Mouse (Mus musculus): ENCODE results near the gene Pidd1. TPM values are rescaled to one million over a fixed set of nuclear protein-coding genes. Genes with fewer than 3 reads are reported as not detected.

The Pidd1 gene
- polyA plus RNA-seq, 1 experiment: 1.9 TPM

- H3ac ChIP-seq (ENCODE audit: control insufficient read depth, insufficient read length): no peak overlapping the region
- no peaks in the 10 kb centered on the region for H3K79me2 ChIP-seq (ENCODE audit: control insufficient read depth, insufficient read depth)
- H3K36me3 ChIP-seq (ENCODE audit: control insufficient read depth, insufficient read depth): no peaks in the 10 kb centered on the region
- TF ChIP-seq TCF12 (IDR thresholded peaks at IDR 0.05; ENCODE audit: insufficient read depth, poor library complexity, severe bottlenecking) (no peak), MYOD1 (IDR thresholded peaks at IDR 0.05; ENCODE audit: control insufficient read depth in 1 of 3, insufficient read length in 2 of 3, low read depth in 2 of 3) (no peak), CEBPB (IDR thresholded peaks at IDR 0.05; ENCODE audit: insufficient read depth, poor library complexity, severe bottlenecking) (no peak), POLR2AphosphoS2 (IDR thresholded peaks at IDR 0.05; ENCODE audit: insufficient read length, low read depth) (no peak), USF1 (IDR thresholded peaks at IDR 0.05; ENCODE audit: low read depth) (no peak), REST (IDR thresholded peaks at IDR 0.05; ENCODE audit: insufficient read depth, insufficient read length) (no peak), POLR2A (IDR thresholded peaks at IDR 0.05; ENCODE audit: insufficient read length, low read depth) (no peak), MAX (IDR thresholded peaks at IDR 0.05; ENCODE audit: low read depth) (no peak), E2F4 (IDR thresholded peaks at IDR 0.05; ENCODE audit: insufficient read depth) (no peak), MYOG (IDR thresholded peaks at IDR 0.05; ENCODE audit: control insufficient read depth in 1 of 3, insufficient read depth in 1 of 3, insufficient read length in 2 of 3, low read depth in 2 of 3) (no peak)
- no peak overlapping the region for H3K4me3 ChIP-seq
- H3K4me2 ChIP-seq (ENCODE audit: low read depth): no peak overlapping the region
- H3K27me3 ChIP-seq (ENCODE audit: control insufficient read depth, insufficient read depth, insufficient read length): no peaks in the 10 kb centered on the region
Observed at GRCm38 (mm10) chr7:141457986-141458660, 14.3 kb upstream of the Pidd1 start.

DNA sequence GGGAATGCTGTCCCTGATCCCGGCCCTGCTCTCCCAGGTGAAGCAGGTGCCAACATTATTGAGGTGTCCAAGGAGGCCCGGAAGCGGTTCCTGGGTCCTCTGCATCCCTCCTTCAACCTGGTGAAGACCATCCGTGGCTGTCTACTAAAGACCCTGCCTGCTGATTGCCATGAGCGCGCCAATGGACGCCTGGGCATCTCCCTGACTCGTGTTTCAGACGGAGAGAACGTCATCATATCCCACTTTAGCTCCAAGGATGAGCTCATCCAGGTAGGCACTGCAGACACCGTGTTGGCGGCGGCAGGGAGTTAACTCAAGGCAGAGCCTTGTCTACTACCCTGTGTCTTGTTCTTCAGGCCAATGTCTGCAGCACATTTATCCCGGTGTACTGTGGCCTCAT is 13.4 kb upstream of the Pidd1 start:
- Histone ChIP-seq H3K4me2 (ENCODE audit: low read depth) (no peak overlapping the region), H3K27me3 (ENCODE audit: control insufficient read depth, insufficient read depth, insufficient read length) (no peaks in the 10 kb centered on the region), H3ac (ENCODE audit: control insufficient read depth, insufficient read length) (no peak overlapping the region), H3K36me3 (ENCODE audit: control insufficient read depth, insufficient read depth) (no peaks in the 10 kb centered on the region), H3K4me3 (no peak overlapping the region), H3K79me2 (ENCODE audit: control insufficient read depth, insufficient read depth) (no peaks in the 10 kb centered on the region)
- TF ChIP-seq E2F4 (IDR thresholded peaks at IDR 0.05; ENCODE audit: insufficient read depth) (no peak), REST (IDR thresholded peaks at IDR 0.05; ENCODE audit: insufficient read depth, insufficient read length) (no peak), MYOG (IDR thresholded peaks at IDR 0.05; ENCODE audit: control insufficient read depth in 1 of 3, insufficient read depth in 1 of 3, insufficient read length in 2 of 3, low read depth in 2 of 3) (peak in 1 of 3 experiments; percentile 1)

DNA sequence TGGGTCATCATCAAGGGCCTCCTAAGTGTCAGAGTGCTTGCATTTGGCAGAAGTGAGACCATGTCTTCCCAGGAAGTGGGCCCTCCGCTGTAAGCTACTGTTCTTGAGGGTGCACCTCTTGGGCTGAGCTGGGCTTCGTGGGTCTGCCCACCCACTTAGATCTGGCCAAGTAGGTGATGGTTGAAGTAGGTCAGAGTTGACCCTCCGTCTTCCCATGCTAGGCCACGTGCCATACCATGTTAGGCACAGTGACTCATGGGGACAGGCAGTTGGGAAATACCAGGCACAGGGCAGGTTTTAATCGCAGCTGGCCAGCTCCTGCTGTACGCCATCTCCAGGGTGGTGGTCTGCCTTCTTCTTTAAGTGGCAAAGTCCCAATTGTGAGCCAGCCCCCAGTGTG is 12.9 kb upstream of the Pidd1 start:
- H3K4me2 ChIP-seq (ENCODE audit: low read depth): peak overlapping the region; percentile 71
- H3K79me2 ChIP-seq (ENCODE audit: control insufficient read depth, insufficient read depth): no peaks in the 10 kb centered on the region
- peaks cover 2% of the 10 kb centered on the region for H3K36me3 ChIP-seq (ENCODE audit: control insufficient read depth, insufficient read depth)
- H3ac ChIP-seq (ENCODE audit: control insufficient read depth, insufficient read length): no peak overlapping the region
- peak; percentile 77 for TF ChIP-seq SRF (IDR thresholded peaks at IDR 0.05; ENCODE audit: control insufficient read depth, insufficient read length, low read depth)
- no peak for TF ChIP-seq E2F4 (IDR thresholded peaks at IDR 0.05; ENCODE audit: insufficient read depth)
- peak; percentile 75 for TF ChIP-seq USF1 (IDR thresholded peaks at IDR 0.05; ENCODE audit: low read depth)
- peak in 1 of 3 experiments; percentile 29 for TF ChIP-seq MYOG (IDR thresholded peaks at IDR 0.05; ENCODE audit: control insufficient read depth in 1 of 3, insufficient read depth in 1 of 3, insufficient read length in 2 of 3, low read depth in 2 of 3)
- TF ChIP-seq MYOD1 (IDR thresholded peaks at IDR 0.05; ENCODE audit: control insufficient read depth in 1 of 3, insufficient read length in 2 of 3, low read depth in 2 of 3): peak in 1 of 3 experiments; percentile 61
- H3K27me3 ChIP-seq (ENCODE audit: control insufficient read depth, insufficient read depth, insufficient read length): no peaks in the 10 kb centered on the region
- H3K4me3 ChIP-seq: peak overlapping the region; percentile 67

DNA sequence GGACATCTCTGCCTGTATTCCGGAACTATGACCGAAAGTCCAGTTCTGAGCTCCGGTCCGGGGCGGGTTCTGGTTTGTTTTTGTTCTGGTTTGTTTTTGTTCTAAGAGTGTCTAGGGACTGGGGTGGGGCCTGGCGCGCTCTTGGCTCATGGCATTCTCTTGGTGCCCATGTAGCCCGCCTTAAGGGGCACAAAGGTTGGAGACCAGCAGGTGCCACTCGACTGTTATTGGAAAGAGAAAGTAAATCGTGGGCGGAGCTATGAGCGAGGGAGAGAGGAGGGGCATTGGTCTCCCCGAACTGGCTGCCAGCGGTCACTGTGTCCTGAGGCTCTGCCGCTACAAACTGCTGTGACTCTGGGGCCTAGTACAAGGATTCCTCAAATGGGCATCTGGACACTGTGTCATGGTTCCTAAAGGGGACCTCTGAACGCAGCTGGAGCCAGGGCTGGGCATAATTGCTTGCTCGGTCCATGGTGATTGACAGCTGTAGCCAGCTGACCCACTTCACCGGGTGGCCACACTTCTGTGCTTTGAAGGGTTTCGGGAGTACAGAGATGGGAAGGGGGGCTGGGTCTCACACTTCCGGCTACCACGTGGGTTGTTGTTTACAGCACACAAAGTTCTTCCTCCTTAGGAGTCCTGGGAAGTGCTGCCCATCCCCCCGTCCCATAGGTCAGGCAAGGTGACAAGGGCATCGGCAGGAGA is 11.9 kb upstream of the Pidd1 start:
- peak overlapping the region; percentile 27 for H3ac ChIP-seq (ENCODE audit: control insufficient read depth, insufficient read length)
- no peaks in the 10 kb centered on the region for H3K27me3 ChIP-seq (ENCODE audit: control insufficient read depth, insufficient read depth, insufficient read length)
- TF ChIP-seq CEBPB (IDR thresholded peaks at IDR 0.05; ENCODE audit: insufficient read depth, poor library complexity, severe bottlenecking): no peak
- peak in 1 of 3 experiments; percentile 5 for TF ChIP-seq MYOG (IDR thresholded peaks at IDR 0.05; ENCODE audit: control insufficient read depth in 1 of 3, insufficient read depth in 1 of 3, insufficient read length in 2 of 3, low read depth in 2 of 3)
- no peak for TF ChIP-seq REST (IDR thresholded peaks at IDR 0.05; ENCODE audit: insufficient read depth, insufficient read length)
- TF ChIP-seq USF1 (IDR thresholded peaks at IDR 0.05; ENCODE audit: low read depth): no peak
- TF ChIP-seq POLR2A (IDR thresholded peaks at IDR 0.05; ENCODE audit: insufficient read length, low read depth): peak; percentile 43
- TF ChIP-seq TCF12 (IDR thresholded peaks at IDR 0.05; ENCODE audit: insufficient read depth, poor library complexity, severe bottlenecking): no peak
- TF ChIP-seq MAX (IDR thresholded peaks at IDR 0.05; ENCODE audit: low read depth): no peak
- TF ChIP-seq POLR2AphosphoS2 (IDR thresholded peaks at IDR 0.05; ENCODE audit: insufficient read length, low read depth): no peak
- peak in 1 of 3 experiments; percentile 49 for TF ChIP-seq MYOD1 (IDR thresholded peaks at IDR 0.05; ENCODE audit: control insufficient read depth in 1 of 3, insufficient read length in 2 of 3, low read depth in 2 of 3)
- TF ChIP-seq TCF3 (IDR thresholded peaks at IDR 0.05; ENCODE audit: insufficient read length, low read depth): no peak
- TF ChIP-seq SRF (IDR thresholded peaks at IDR 0.05; ENCODE audit: control insufficient read depth, insufficient read length, low read depth): no peak
- TF ChIP-seq E2F4 (IDR thresholded peaks at IDR 0.05; ENCODE audit: insufficient read depth): no peak
- peak overlapping the region; percentile 71 for H3K4me2 ChIP-seq (ENCODE audit: low read depth)
- peak overlapping the region; percentile 67 for H3K4me3 ChIP-seq
- no peaks in the 10 kb centered on the region for H3K79me2 ChIP-seq (ENCODE audit: control insufficient read depth, insufficient read depth)
- H3K36me3 ChIP-seq (ENCODE audit: control insufficient read depth, insufficient read depth): peaks cover 9% of the 10 kb centered on the region
